Mouse (Mus musculus): ENCODE data around the gene Cnn2.

- TF ChIP-seq CTCF (IDR thresholded peaks at IDR 0.05; ENCODE audit: extremely low read depth, insufficient read length, insufficient replicate concordance, low read depth, low read length) (no peak), POLR2A (IDR thresholded peaks at IDR 0.05; ENCODE audit: low read depth, low read length) (no peak)
Observed at GRCm38 (mm10) chr10:80017361-80017760, 29.0 kb downstream of the Cnn2 start.
